Mouse (Mus musculus): ENCODE measurements around the gene Ncor1.
"Not testable (repeated sequence)": the region's sequence is repeated elsewhere in the genome, so short reads cannot be mapped to it uniquely, and the experiment has no call there.

The Ncor1 gene

DNA sequence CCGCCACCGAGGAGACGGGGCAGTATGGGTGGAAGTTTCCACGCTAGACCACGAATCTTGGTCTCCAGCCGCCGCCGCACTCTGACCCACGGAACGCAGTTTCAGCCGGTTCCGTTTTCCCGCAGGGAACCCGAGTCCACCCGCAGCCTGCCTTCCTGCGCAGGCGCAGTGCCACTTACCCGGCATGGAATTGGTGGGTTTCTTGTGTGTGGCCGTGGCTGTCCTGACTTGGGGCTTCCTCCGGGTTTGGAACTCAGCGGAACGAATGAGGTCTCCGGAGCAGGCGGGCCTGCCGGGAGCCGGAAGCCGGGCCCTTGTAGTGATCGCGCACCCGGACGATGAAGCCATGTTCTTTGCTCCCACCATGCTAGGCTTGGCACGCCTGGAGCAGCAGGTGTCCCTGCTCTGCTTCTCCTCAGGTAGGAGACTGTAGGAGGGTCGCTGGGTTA is at the start of gene Ncor1, which contains the start of gene Pigl:
Ncor1 (minus strand) TSS at position 266 of the 449 bp plus-strand sequence.
Pigl (plus strand) TSS at position 185 of the 449 bp plus-strand sequence.
- in situ Hi-C loops (cut with MboI, MseI): no loop called here

- in situ Hi-C loops (cut with MboI, MseI): no loop called here
Measured at GRCm38 (mm10) chr11:62507683-62508082, 49.3 kb upstream of the Ncor1 start.

GRCm38 (mm10) chr11:62500529-62500928 is 42.2 kb upstream of the Ncor1 start:
- in situ Hi-C loops (cut with MboI, MseI): loop anchor here (5.0 kb wide), 1 partner anchor 38 kb away; no protein-coding TSS in a partner anchor

GRCm38 (mm10) chr11:62498802-62499201 is 40.5 kb upstream of the Ncor1 start:
- in situ Hi-C loops (cut with MboI, MseI): no loop called here

GRCm38 (mm10) chr11:62497181-62497580 is 38.8 kb upstream of the Ncor1 start:
- in situ Hi-C loops (cut with MboI, MseI): no loop called here

DNA sequence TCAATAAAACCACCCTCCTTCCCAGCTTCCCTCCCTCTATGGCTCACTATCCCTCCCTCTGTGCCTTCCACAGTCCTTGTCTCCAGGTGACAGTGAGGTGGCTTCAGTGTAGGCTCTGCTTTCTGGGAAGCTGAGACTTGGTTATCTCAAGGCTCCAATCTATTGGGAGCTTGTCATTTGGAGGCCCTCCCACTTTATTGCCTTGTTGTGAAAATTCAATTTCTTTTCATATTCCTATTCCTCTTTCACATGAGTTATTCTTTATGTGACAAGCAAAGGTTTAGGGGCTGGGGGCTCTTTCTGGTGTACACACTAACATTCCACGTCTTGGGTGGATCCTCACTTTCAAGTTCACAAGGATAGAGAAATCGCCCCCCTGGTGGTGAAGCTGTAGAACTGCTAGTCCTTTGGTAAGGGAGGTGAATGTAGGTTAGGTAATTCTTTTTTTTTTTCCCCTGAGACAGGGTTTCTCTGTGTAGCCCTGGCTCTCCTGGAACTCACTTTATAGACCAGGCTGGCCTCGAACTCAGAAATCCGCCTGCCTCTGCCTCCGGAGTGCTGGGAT is 37.9 kb upstream of the Ncor1 start:
- in situ Hi-C loops (cut with MboI, MseI): no loop called here

GRCm38 (mm10) chr11:62495276-62495801 is 37.0 kb upstream of the Ncor1 start:
- in situ Hi-C loops (cut with MboI, MseI): no loop called here

DNA sequence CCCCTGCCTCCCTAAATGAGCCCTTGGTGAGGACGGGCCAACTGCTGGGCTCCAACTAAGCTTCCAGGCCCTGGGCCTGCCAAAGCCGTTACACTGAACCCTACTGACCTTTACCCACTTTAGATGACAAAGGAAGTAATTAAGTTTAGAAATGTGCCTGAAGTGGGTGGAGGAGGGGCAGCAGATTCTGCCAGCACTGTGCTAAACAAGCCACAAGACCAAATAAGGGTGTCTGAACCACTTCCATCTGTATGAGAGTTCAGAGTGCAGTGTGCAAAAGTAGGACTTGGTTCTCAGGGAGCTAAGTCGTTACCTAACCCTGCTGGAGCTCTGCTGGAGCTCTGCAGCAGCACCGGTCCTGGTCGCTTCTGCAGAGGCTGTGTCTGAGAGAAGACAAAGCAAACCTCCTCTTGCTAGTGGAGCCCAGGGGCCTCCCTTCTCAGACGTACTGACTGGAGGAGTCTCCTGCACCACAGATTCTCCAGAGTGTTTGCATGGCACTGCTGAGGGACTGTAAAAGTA is 36.5 kb upstream of the Ncor1 start:
- in situ Hi-C loops (cut with MboI, MseI): no loop called here

- in situ Hi-C loops (cut with MboI, MseI): no loop called here
Measured at GRCm38 (mm10) chr11:62493701-62494100, 35.4 kb upstream of the Ncor1 start.

DNA sequence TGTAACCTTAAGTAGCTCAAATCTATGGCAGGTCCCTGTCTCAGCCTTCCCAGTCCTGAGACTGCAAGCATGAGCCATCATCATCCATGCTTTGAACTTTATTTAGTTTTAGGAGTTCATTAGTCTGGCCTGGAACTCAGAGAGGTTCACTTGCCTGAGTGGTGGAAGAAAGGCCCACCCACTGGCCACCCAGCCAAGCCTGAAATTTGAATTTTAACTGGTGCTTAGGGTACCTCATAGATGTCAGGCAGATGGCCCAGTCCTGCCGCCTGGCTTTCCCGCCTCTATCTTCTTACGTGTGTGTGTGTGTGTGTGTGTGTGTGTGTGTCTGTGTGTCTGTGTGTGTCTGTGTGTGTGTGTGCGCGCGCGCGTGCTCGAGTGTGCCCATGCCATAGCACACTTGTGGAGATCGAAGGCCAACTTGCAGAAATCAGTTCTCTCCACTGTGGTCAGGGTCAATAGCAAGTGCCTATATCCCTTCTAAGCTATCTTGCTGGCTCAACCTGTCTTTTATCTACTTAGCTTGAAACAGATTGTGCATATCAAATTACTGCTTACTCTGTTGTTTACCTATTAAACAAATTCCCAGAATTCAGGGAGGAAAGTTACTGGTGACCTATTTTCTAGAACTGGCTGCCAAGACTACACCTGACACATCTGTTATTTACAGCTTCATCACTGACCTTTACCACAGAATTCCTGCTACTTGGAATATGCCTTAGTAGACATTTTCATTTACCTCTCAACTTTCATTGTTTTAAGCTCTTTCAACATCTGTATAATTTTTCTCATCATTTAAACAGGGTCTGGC is 29.4 kb upstream of the Ncor1 start:
- in situ Hi-C loops (cut with MboI, MseI): no loop called here

- in situ Hi-C loops (cut with MboI, MseI): no loop called here
Measured at GRCm38 (mm10) chr11:62486949-62487348, 28.6 kb upstream of the Ncor1 start.

GRCm38 (mm10) chr11:62479581-62479980 is 21.2 kb upstream of the Ncor1 start:
- in situ Hi-C loops (cut with MboI, MseI): no loop called here

DNA sequence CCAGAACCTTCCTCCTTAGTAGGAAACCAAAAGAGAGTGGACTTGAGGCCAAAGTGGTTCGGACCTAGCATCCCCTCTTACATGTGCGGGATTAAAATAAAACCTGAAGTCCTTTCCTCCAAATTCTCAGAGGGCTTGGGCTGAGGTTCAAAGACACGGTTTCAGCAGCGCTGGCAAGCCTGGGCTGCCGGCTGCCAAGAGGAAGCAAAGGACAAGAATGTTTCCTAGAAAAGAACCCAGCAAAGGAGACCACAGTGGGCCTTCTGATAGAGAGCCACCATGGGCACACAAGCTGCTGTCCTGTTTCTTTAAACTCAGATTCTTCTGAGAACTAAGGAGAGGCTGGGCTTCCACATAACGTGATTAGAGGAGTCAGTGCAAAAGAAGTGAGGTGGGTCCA is 20.6 kb upstream of the Ncor1 start:
- in situ Hi-C loops (cut with MboI, MseI): no loop called here

DNA sequence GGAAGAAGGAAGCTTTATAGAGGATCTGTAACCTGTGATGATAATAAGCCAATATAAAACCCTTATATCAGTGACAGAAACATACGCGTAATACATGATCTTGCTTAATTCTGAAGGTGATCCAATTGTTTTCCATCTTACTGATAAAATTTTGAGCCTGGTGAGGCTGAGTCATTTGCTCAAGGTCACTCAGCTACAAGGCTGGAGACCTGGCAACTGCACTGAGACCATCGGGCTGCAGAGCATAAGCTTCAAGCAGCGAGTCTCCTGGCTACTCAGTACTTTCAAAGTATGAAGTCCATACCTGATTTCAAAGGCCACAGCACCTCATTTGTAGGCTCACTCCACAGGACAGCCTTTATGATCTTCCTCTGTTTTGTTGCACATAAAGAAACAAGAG is 17.8 kb upstream of the Ncor1 start:
- in situ Hi-C loops (cut with MboI, MseI): no loop called here

- in situ Hi-C loops (cut with MboI, MseI): no loop called here
Measured at GRCm38 (mm10) chr11:62473516-62473915, 15.2 kb upstream of the Ncor1 start.

DNA sequence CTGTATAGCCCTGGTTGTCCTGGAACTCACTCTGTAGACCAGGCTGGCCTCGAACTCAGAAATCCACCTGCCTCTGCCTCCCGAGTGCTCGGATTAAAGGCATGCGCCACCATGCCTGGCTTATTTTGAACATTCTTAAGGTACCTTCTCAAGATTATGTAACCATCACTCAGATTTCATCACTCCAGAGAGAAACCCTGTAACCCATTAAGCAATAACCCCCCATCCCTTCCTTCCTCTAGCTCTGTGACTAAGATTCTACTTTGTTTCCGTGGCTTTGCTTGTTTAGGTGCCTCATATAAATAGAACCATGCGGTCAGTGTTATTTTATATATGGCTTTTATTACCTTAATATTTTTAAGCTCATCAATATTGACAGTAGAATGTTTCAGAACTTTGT is 12.1 kb upstream of the Ncor1 start:
- in situ Hi-C loops (cut with MboI, MseI): no loop called here

DNA sequence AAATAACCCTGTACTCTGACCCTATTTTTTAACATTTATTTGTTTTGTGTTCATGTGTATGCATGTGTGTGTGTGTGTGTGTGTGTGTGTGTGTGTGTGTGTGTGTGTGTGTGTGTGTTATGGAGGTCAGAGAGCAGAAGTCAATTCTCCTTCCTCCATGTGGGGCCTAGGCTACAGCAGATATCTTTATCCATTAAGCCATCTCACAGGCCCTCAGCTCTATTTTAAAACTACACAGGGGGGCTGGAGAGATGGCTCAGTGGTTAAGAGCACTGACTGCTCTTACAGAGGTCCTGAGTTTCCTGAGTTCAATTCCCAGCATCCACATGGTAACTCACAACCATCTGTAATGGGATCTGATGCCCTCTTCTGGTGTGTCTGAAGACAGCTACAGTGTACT is 8.9 kb upstream of the Ncor1 start:
- in situ Hi-C loops (cut with MboI, MseI): not testable (repeated sequence)

DNA sequence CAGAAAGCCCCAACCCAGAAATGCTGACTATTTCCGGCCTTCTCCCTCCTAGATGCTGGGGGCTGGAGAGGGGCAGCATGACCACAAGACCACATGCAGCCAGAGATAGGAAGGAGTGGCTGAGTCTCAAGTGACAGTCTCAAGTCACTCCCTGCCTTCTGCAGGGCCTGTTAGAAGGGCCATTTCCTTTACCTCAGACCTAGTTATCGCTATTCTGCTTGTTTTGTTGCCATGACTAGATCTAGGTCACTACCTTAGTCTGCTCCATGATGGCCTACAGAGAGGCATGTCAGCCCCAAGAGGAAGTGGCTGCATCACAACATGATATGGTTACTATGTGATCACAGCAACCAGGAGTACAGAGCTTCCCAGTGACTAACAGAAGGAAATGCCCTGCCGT is 8.2 kb upstream of the Ncor1 start:
- in situ Hi-C loops (cut with MboI, MseI): no loop called here

GRCm38 (mm10) chr11:62465849-62466248 is 7.5 kb upstream of the Ncor1 start:
- in situ Hi-C loops (cut with MboI, MseI): no loop called here

DNA sequence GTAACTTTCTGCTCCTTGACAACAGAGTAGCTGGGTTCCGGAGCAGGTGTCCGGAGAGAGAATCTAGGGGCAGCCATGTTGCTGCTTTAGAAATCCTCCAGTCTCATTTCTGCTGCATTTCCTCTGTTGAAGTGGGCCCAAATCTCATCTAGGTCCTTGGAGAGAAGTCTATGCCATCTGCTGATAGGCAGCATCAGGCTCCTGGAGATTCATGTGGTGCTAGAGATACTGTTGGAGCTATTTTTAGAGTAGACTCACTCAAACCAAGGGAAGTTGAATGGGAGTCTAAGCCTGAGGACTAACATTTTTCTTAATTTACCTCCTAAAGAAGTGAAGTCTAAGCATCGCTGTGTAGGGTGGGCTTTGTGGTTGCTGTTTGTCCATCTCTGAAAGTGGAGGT is 6.4 kb upstream of the Ncor1 start:
- in situ Hi-C loops (cut with MboI, MseI): loop anchor here (5.0 kb wide), 1 partner anchor 38 kb away; no protein-coding TSS in a partner anchor

DNA sequence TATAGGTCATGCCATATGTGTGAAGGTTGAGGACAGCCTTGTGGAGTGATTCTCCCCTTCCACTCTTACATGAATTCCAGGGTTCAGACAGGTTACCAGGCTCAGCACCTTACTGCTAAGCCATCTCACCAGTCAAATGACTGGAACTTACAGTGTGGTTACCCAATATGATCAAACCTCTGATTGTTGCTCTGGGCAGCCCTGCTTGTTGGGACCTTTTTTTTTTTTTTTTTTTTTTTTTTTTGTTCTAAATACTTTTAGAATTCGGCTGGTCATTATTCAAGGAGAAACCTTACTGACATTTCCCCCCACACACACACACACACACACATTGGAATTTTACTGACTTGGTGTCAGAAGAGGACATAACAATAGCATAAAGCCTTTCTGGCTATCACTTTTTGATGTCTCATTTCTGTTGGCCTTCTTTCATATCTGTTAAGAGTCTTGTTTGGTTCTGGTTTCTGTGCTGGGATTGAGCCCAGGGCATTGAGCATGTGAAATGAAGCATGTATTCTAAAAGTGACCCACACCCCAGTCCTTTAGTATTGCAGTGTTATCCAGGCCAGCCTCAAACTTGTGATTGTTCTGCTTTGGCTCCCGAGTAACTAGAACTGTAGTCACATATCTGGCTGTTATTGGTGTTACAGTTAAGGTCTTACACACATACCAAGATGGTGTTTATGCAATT is 5.0 kb upstream of the Ncor1 start:
- in situ Hi-C loops (cut with MboI, MseI): loop anchor here (5.0 kb wide), 1 partner anchor 39 kb away; no protein-coding TSS in a partner anchor

DNA sequence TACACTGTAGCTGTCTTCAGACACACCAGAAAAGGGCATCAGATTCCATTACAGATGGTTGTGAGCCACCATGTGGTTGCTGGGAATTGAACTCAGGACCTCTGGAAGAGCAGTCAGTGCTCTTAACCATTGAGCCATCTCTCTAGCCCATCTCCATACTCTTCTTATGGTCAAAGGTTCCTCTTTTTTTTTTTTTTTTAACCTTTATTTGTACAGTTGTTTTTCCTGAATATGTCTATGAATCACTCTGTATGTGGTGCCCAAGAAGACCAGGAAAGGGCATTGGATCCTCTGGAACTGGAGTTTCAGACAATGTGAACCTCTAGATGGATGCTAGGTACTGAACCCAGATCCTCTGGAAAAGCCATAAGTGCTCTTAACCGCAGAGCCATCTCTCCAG is 4.2 kb upstream of the Ncor1 start:
- in situ Hi-C loops (cut with MboI, MseI): loop anchor here (5.0 kb wide), 1 partner anchor 40 kb away; no protein-coding TSS in a partner anchor
